Mouse (Mus musculus) kidney, postnatal 4 days (tissue): ENCODE measurements at regions not wholly inside any gene's neighbourhood (a gene's known extent, or its start where the extent isn't known, plus 50 kb on each side); places are given as distances from the start of the nearest gene placed in this dataset.
A peak's percentile ranks its signal among the peaks of the same experiment; 100 is the strongest.

ENCODE experiments used
- DNase-seq, 2 experiments: peaks; one replicate each; pipeline ENCODE4 v3.0.0; 2021; ENCODE audit warnings: mixed read lengths in 2 of 2

DNA sequence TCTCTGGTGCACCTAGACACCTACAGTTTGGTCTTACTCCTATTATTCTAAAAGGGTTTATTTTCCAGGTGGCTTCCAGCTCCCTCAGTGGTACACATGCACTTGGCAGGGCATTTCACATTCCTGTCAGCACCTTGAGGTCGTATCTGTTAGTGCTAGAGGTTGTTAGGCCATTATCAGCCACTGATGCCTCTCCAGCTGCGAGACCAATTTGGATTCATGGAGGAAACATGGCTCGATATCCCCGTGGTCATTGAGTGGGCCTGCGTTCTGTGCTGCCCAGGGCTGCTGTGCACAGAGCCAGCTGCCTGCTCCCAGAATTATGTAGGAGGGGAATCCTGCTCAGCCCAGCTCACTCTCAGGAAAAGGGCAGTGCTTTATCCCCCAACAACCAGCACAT lies 60.1 kb upstream of the Irx1 start:
- DNase-seq: no peak

DNA sequence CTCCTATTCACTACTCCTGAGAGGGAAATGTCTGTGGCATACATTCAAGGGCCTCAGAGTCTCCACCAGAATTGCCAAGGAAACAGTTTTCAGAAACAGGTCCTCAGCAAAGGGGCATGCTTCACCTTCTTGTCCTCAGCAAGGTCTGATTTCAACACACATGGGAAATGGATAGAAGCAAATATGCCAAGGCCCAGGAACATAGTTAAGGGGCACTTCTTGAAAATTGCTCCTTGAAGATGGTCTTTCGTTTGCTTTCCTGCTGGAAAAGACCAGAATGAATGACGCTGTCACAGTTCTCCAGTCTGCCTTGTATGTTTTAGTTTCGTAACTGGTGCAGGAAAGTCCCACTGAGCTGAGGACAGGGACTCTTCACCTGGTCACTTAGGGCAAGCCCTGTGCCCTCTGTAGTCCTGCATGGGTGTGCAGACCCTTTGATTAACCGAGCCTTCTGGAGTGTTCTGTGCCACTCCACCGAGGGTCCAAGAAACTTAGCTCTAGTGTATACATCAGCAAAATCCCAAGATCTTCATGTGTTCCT lies 80.5 kb upstream of the Irx1 start:
- no peak for DNase-seq

DNA sequence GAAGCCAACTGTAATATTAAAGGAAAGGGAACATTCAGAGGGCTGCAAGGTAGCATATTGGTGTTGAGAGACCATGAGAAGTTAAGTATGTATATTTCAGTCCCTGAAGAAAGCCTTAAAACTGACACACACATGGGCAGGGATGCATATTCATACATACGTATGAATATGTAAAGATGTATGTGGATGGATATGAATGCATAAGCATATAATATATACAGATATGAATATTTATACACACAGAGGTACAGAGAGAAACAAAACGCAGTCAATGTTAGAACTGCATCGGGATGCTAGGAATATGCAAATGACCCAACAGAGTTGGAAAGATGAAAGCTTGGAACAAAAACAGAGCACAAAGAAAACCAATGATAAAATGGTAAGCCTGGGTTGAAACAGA lies 92.9 kb upstream of the Irx1 start:
- DNase-seq: no peak

DNA sequence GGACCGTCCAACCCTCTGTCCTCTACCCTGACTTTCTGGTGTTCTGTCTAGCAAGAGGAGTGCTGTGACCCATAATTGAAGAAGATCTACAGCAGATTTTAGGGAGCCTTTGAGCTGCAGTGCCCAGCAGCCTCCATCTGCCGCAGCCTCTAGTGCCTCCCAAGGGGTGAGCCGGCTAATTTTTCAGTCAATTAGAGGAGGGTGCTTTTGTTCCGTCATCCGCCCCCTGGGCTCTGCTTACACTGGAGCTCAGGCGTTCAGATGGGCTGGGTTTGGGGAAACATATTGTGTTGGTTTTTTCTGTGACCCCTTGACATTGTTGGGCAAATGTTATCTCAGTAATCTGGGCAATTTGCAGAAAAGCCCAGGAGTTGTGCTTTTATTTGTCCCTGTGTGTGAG lies 98.1 kb upstream of the Irx1 start:
- no peak for DNase-seq

DNA sequence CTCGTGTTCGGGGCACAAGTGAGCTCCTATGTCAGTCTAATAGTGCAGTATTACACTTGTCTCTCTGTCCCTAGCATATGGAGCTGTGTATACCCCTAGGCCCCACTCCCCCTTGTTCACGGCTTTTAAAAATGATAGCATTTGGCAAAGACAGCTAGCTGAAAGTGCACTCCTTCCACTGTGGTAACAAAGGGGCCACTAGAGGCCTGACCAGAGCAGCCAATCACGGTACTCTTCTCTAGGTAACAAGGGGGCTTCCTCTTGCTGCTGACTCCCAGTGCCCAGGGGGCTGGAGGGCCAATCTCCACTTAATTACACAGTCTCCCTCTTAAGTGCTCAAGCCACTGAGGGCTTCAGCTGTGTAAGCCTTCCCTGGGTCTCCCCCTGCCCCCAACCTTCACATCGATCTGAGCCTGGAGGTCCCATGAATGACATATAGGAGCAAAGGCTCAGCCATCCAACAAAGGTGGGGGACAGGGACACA lies 99.8 kb upstream of the Irx1 start:
- no peak for DNase-seq

DNA sequence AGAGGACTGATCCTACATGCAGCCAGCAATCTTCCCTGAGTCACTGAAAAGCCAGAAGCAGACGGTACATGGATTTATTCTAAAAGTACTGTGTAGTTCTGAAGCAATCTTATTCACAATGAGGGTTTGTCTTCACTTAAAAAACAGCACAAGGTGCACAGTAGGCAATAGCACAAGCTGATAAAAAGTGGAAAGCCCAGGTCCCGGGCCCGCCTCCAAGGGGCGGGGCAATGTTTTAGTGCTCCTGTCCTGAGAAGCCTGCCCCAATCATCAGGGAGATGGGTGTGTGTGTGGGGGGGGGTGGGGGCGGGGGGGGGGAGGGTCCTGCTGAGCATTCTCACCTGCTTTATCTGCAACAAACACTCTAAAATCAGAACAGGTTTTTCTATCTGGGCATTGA lies 133.1 kb upstream of the Irx1 start:
- DNase-seq: no peak

DNA sequence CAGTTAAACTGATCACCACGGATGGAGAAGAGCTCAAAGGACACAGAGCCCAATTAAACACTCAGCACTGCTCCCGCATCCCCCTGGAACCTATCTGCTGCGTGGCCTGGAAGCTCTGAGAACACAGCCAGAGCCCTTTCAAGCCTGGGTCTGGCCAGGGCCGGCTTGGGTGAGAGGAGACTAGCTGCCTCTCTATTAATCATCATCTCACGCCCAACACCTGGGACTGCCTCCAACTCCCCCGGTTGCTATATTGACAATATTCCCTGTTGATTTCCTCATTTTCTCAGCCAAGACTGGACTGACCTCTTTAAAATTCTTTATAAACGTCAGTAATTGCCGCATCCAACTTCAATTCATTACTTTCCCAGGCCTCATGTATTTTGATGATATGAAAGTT lies 133.7 kb upstream of the Irx1 start:
- DNase-seq: no peak

DNA sequence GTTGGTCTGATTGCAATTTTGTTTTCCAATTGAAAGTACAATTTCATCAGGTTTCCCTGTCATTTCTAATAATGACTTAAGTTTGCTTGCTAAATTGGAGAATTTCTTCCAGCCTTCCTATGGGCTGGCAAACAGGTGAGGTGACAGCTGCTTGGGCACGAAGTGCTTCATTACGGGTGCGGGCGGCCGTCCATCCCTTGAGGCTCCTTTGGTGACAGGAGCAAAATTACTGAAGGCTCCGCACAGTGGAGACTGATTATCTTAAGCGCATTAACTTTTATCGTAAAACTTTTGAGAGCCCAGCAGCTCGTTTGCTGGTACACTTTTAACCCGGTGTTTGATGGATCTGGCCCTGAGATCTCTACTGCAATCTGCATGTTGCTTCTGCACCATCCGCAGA lies 134.3 kb upstream of the Irx1 start:
- DNase-seq: no peak

DNA sequence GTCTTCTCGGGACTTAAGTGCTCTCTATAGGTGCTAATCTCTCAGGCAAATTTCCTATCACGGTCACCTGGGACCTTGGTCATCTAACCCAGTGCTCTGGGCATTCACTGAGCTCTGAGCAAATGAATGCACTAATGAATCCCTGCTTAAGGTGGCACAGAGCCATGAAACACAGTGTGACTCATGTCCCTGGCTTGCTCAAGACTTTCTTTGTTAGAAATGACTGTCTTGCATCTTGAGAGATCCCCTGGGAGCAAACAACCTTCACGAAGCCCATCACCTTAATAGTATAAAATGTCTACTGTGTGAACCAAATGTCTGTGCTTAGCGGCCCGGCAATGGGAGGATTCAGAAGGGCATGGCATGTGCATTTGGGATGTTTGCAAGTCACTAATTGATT lies 137.2 kb upstream of the Irx1 start:
- DNase-seq: no peak

DNA sequence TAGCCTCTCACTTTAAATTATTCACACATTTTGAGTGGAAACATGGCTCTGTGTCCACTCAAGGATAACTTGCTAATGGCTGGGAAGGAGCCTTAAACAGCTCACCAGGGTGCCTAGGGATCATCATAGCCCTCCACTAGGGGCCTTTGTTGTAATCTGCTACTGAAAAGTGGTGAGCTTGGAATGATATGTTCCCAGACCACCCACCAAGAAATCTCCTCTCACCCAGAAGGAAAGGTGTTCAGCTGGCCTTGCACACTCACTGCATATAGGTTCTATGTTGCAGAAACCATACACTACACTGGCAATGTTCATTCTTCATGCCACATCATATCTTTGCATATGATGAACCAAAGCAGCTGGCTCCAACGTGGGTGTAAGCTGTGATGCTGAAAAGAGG lies 145.1 kb upstream of the Irx1 start:
- no peak for DNase-seq

DNA sequence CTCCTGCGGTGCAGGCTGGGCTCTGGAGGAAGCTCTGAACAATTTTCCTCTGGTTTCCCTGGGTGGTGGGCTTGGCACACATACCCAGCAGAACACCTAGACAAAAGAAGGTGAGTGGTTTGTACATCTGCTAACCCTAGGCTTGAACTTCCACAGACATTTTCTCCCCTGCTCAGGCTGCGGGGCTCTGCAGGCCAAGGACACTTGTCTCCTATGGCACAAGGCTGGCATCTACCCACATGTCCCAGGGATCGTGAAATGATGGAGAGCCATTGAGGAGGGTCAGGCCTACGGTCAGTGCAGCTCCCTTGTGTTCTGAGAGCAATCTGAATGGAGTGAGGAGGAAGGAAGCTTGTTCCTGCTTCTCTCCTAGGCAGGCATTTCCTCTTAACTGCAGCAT lies 150.4 kb upstream of the Irx1 start:
- DNase-seq: no peak

DNA sequence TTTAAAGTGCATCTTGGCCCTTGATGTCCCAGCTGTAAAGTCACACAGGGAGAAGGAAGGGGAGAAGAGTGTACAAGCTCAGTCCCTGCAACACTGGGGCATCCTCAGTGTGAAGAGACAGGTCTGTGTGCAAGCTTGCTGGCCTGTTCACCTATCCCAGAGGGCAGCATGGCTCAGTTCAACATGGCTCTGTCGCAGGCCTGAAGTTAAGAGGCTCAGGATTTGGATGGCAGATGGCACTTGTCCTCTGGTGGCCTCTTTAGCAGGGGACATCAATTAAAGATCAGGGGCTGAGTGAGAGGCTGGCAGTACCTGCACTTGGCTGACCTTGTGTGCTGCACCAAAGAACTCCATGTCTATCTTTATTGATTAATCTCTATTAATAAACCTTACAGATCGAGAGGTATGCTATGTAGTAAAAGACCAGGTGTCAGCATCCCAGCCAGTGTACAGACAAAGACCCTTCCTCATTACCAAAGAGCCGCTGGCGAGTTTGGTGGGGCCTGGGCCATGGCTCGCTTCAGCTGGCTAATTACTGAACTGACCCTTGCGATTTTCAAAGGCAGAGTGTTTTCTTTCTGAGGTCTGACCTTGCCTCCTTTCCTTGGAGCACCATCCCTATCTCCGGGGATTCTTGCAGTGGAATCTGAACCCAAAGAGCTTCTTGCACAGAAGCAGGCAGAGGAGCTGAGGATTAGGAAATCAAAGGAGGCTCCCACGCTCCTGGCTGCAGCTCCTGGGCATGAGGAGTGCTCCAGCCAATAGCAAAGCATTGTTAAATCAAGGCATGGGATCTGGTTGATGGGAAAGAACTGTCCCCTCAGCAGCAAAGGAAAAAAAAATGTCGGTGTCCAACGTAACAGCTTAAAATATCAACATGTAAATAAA lies 151.5 kb upstream of the Irx1 start:
- DNase-seq: no peak

DNA sequence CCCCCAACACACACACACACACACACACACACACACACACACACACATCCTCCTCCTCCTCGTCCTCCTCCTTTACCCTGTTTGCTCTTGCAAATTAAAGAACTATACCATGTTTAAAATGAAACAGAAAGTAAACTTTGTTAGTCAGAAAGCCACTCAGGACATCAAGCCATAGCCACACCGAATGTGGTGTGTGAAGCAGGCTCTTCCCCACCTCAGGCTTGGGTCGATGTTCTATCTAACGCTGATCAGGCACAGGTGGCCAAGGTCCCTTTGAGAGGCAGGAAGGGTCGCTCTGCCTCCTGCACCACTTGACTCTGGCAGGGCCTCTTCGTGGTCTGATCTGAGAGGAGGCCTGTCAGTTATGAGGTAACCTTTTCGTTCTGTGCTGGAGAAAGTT lies 156.9 kb upstream of the Irx1 start:
- DNase-seq: no peak

DNA sequence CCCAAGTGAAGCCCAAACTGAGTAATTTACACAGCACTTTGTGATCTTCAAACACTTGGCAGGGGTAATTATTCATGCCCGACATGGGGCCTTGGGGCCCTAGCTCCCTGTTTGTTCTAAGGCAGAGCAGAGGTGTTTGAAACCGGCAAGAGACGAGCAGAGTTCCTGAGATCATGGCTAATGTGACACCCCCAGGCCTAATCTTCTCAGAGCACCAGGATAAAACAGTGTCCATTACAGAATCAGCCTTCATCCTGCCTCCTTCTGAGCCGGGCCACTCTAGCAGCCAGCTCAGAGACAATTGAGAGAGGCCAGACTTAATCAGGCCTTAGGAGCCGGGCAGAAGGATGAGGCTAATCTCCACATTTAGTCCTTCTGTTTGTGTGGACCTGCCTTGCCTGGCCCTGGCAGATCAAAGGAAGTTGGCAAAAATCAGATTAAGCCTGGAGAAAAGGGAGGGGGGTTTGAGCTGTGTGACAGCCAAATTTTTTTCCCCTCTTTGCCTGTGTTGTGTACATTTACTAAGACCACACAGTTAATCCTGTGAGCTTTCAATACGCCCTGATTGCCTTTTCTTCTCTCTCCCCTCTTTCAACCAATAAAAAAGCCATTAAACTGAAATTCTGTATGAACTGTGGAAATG lies 157.5 kb upstream of the Irx1 start:
- DNase-seq: no peak

DNA sequence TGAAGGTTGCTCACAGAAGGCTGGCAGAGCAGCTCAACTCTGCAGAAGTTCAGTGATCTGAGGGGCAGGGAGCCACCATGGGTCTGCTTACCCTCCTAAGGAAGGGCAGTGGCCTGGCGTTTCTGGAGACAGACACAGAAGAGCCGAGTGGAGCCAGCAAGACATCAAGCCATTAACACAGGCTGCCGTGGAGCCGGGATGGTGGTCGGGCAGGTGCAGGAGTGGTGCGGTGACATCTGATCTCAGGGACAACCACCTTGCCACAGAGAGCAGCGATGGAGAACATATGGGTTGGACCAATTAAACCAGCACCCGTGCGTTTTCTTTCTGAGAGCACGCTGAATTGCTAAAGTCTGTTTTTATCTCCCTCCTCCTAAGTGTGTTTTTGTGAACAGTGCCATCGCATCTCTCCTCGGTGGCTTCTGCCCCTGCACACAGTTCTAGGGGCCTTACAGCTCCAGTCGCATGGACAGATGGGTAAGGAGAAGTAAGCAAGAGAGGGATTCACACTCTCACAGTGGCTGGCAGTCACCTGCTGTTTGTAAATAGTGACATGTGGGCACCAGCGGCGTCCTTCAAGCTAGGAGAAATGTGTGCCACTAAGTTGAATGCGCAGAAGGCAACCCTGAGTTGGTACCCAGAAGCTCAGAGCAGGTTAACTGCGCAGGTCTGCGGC lies 158.2 kb upstream of the Irx1 start:
- no peak for DNase-seq

DNA sequence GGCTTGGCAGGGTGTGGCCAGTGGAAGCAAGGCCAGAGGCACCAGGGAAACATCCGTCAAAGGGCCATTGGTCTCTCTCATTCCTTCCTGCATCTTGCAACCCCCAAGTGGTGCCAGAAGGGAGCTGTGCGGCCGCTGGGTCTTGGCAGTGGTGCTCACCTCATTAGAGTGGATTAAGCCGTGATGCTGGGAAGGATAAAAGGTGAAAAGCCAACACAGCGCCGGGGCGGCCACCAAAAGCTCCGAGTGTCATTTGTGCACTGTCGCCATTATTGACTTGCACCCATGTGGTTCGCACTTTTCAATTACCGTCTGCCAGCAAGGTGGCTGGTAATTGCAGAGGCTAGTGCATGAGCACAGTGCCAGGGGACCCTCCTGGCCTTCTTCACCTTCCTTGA lies 158.7 kb upstream of the Irx1 start:
- no peak for DNase-seq

DNA sequence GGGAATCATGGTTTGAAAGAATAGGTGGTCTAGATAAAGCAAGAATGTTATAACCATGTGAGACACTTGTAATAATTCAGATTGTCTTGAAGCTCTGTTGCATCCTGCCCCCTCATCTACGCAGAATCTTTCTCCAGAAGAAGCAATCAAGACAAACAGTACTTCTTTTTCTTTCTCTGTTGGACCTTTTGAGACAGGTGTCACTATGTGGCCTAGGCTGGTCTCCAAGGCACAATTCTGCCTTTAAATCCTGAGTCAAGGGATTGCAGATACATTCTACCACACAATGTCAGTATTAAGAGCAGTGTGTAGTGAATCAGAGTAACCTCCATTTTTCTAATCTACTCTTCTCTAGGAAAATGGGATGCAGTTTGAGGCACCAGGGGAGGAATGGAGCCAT lies 164.8 kb upstream of the Irx1 start:
- DNase-seq: no peak

DNA sequence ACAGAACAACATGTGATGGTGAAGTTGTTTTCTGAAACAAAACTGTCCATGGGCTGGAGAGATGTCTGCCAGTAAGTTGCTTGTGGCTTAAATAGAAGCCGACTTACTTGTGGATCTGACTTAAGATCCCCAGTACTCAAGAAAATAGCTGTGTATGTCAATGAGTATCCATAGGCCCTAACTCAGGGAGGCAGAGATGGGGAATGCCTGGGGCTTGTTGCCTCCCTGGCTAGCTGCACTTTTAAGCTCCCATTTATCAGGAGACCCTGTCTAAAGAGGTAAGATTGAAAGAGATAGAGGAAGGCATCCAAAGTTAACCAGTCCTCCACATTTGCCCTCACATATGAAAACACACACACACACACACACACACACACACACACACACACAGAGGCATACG lies 167.8 kb upstream of the Irx1 start:
- no peak for DNase-seq

DNA sequence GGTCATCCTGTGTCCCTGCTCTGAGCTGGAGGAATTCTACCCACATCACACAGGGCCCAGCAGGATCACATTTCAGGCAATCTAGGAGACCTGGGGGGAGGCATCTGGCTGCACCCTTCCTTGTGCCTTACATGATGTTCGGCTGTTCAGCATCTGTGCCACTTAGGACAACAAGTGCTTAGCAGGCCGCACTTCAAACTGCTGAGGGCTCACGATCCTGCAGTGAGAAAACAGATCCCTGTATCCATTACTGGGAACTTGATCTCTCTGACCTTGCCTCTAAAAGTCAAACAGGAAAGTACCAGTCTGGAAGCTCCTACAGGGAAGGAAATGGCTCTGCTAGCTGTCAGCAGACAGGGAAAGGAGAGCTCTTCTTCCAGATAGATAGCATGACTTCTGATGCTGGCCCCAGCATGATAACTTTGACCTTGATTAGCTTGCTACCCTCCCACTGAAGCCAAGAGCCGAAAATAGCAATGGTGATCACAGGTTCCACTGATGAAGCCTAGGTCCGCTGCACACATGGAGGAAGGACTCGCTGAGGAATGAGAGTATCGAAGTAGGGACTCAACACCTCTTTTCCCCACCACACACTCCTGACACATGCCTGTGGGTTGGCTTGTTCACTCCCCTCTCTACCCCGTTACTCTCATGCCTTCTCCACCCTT lies 170.7 kb upstream of the Irx1 start:
- no peak for DNase-seq

DNA sequence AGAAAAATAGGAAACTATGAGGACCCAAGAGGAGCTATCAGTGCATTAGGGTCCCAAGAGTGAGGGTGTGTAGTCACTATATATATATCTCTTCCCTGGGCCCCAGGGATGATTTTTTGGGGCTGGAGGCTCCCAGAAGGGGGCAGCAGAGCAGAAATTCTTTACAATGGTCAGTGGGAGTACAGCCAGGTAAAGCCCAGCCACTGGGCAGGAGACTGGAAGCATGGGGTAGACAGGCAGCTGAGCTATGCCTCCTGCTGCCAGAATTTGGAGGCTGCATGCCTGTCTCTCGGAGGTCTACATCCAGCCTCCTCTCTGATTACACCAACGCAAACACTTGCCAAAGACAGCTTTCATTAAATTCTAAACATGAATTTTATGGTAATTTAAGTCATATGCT lies 202.7 kb upstream of the Irx1 start:
- DNase-seq: peak; percentile 8 to 28

DNA sequence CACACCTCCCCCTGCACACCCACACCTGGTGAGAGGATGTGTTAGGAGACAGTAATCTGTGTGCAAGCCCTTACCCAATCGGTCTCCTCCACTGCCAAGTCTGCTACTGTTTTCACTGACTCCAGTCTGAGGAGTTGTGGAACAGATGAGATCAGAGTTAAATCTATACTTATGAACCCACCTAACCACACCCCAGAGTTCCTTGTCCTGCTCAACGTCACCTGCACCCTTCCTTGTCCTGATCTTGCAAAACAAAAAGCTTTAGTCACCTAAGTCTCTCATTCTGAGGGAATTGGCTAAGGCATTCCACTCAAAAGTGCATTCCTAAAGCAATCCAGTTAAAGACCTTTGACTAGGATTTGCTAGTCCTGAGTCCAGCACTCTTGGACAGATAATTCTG lies 203.9 kb upstream of the Irx1 start:
- no peak for DNase-seq

DNA sequence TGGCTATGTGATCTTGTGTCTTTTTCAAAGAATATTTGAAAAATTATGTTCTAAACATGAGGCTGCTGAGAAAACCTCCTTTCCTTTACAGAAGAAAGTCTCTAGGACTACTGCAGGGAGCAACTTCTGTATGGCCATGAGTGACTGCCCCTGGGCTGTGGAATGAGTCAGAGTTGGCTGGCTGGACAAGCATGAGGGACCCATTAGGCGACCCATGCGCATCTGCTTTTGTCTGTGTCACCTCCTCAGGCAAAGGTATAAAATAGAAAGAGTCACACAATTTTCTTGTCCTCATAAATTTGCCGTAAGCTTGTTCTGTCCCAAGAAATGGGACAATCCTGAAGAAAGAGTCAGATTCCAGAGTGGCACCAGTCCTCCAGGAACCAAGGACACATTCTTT lies 220.1 kb upstream of the Irx1 start:
- DNase-seq: no peak
